Mouse (Mus musculus) urinary bladder, postnatal 4 days (tissue): ENCODE results near the gene Tnfrsf25.

Experiments used
- DNase-seq, 2 experiments: peaks; one replicate each; pipeline ENCODE4 v3.0.0; 2021 to 2022; ENCODE audit warnings: low spot score in 2 of 2

The Tnfrsf25 gene

DNA sequence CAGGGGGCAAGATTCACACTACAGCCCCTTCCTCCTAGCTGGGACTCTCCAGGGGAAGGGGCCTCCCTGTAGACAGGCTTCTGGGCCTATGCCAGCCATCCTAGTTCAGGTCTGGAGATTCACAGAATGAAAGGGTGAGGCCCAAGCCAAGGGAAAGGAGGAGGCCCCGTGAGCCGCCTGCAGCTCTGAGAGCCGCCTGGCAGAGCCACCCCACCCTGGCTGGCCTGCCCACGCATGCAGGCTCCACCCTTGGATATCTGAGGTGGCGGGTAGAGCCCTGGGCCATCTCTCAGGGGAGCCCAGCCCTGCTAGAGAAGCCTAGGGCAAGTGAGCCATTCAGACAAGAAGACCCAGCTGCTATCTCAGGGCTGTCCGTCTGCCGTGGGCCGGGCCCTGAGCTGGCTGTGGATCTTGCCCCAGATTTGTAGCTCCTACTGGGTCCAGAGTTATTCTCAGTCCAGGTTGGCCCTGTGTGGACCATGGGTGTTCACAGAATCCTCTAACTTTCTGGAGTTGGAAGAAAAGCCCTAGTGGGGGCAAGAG is 22.9 kb upstream of the Tnfrsf25 start:
- DNase-seq: no peak

DNA sequence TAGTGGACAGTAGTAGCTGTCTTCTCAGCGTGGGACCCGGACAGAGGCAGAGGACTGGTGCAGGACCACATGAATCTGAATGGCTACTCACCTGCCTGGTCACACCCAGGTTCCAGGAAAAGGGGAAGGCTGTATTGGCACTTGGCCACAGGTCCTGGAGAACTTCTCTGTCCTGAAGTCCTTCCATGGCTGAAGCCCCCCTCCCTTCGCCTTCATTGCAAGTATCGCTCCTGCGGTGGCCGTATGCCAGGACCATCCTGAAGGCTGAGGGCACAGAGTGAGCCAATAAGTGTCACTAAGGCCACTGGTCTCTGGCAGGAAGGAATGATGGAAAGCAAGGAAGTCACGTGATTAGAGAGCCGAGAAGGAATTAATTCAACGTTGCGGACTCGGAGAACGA is 21.5 kb upstream of the Tnfrsf25 start:
- no peak for DNase-seq

DNA sequence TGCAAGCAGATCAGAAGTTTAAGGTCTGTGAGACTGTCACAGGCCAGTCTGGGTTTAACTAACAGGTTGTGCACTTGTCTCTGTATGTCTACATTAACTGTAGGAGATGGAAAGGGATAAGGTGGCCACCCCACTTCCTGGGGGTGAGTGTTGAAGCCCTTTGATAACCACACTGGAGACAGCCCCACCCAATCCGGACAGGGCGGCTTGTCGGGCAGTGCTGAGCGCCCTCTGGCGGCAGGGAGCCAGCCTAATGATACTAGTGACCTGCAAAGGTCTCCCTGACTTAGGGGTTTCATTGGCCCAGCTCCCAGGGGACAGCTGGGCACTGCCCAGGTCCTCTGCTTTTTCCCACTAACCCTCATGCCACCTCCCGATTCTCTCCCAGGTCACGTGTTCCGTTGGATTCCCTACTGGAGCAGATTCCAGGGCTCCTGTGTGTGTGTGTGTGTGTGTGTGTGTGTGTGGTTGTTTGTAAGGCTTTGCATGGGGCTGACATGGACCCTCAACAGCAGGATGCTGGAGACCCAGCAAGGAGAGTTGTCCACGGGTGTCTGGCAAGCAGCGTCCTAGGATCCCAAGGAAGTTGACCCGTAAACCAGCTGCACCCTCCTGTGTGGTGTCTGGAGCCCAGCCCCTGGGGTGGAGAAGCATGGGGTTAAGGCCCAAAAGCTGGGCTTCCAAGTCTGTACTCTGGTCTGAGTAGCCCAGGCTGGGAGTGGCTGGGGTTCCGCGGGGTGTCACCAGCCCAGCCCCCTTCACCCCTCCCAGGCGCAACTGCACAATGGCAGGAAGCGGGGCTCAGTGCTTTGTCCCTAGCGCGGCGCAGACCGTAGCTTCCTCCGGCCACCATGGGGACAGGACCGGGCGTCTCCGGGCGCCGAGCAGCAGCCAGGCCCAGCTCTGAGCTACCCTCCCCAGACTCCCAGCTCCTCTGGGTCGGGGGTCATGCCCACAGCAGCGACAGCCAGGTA is 19.5 kb upstream of the Tnfrsf25 start:
- DNase-seq: peak; percentile 60 to 79

DNA sequence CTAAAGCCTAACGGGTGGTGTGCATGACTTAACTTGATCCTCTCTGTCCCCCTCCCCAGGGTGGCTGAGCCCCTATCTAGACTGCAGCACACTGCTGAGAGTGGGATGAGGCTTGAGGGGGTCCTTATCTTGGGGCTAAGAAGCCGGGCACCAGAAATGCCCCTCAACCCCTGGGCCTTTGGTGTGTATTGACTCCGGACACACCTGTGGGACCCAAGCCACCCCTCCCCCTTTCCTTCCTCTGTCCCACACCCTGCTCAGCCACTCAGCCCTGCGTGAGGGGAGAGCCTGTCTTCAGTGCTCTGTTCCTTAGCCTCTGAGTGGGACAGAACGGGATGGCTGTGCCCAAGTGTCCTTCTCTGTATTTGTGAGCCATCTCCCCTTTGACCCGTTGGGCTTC is 18.8 kb upstream of the Tnfrsf25 start:
- no peak for DNase-seq

DNA sequence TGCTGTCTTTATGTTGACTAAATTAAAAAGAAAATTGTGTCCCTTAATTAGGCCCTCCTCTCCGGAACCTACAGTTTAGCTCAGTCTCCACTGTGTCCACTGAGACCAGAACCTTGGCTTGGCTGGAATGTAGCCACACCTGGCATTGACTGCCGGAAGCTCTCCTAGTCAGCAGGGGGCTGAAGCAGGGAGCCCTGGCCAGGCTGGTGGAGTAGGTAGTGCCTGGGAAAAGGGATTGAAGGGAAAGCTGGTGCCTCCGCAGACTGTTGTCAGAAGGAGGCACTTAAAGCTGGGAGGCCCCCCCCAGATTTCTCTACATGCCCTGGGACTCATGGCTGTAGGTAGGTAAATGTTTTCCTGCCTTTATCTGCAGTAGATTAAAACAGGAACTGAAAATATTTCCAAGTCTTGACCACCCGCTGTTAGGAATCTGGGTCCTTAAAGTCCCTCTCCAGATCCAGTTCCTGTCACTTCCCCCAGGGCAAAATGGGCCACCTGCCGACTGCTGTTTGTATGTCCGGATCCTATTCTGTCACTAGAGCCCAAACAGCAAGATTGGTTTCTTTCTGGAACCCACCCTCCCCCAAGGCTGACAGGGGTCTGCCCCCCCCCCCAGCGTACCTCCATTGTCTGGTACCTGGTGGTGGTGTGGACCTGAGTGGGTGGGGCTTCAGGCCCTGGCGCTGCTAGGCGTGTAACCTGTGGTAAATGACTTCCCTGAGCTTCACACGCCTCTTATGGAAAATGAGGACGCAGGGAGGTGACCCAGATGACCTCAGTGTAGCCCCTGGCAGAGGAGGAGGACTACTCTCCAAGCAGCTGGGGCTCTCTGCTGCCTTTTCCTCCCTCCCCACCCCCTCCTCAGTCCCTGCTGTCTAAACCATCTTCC is 17.6 kb upstream of the Tnfrsf25 start:
- DNase-seq: no peak

DNA sequence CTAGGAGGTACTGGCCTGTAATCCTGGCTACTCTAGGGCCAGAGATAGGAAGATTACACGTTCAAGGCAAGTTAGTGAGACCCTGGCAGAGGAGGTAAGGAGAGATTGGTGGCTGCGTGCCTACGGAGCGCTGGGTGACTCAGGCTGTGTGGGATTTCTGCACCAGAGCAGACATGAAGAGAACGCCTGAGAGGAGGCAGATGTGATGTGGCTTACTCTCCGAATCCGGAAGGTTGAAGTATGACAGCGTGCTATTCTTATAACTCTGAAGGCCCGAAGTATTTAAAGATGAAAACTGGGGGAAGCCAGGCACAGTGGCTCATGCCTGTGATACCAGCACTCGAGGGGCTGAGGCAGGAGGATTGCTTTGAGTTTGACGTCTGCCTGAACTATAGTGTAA is 15.2 kb upstream of the Tnfrsf25 start:
- no peak for DNase-seq

DNA sequence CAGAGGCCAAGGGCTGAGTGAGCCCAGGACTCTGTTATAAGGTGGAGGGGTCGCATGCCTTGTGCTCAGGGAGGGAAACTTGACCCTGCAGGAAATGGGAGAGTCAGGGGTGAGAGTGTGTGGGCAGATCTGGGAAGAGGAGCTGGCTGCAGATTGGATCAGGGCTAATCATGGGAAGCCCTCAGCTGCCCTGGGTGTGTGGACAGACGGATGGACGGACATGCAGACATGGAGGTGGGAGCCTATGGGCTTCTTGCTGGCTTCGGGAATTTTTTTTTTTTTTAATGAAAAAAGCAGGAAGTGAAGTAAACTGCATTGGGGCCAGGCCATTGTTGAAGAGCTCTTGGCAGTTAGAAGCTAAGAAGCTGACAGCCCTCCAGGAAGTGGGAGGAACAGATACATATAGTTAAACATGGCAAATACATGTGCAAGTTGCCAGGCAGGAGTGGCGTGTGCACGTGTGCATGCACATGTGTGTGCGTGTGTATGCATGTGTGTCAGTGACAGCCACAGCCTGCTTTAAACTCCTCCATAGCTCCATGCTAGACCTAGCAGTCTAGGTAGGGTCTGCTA is 14.6 kb upstream of the Tnfrsf25 start:
- no peak for DNase-seq

DNA sequence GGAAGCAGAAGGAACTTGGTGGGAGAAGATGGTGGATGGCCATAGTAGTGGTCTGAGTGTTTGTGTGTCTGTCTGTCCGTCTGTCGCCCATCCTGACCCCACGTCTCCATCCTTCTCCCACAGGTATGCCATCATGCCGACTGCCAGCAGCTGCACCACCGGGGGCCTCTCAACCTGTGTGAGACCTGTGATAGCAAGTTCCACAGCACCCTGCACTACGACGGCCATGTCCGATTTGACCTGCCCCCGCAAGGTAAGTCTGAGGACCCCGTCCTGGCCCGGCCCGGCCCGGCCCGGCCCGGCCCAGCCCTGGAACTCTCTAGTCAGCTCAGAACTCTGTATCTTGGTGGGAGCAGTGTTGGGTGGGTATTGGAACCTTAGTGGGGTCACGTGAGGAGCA is 13.8 kb upstream of the Tnfrsf25 start:
- no peak for DNase-seq

DNA sequence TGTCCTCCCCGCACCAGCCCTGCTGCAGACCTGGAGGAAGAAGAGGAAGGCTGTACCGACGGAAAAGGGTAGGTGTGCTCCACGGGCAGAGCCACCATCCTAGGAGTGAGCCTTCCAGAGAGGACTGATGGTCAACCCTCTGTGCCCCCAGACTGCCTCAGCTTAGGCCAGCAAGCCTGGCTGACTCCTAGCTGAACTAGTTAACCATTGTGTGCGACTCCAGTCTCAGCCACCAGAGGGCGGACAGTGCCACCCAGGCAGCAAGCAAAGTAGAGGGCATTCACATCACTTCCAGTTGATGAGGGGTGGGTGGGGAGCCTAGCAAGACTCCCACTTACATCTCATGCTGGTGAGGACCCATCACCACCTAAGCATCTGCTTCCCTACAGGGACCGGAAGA is 12.7 kb upstream of the Tnfrsf25 start:
- DNase-seq: no peak

DNA sequence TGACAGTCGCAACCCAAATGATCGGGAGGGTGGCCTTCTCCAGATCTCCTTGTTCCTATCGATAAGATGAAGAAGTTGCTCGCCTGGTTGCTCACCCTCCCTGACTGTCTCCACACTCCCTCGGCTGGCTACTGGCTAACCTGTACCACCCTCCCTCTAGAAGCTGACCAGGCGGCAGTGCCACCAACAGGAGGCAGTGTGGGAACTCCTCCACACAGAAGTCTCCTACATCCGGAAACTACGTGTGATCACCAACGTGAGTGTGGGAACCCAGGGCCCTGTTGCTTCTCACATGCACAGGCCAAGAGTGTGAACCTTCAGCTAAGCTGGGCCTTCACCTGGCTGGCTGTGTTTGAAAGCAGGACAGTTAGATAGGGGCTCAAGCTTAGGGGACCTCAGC is 9.0 kb upstream of the Tnfrsf25 start:
- DNase-seq: no peak

DNA sequence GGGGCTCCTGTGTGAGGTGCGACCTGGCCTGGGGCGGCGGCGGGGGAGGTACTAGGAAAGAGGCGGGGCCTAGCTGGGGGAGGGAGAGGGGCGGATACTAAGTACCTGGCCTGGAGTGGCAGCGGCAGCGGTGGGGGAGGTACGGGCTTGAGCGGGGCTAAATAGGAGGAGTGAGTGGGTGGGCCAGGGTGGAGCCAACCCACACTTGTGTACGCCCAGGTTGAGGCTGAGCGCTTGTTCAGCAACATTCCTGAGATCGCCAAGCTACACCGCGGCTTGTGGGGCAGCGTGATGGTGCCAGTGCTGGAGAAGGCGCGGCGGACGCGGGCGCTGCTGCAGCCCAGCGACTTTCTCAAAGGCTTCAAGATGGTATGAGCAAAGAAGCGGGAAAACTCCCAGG is 8.2 kb upstream of the Tnfrsf25 start:
- peak in 1 of 2 experiments; percentile 73 for DNase-seq

DNA sequence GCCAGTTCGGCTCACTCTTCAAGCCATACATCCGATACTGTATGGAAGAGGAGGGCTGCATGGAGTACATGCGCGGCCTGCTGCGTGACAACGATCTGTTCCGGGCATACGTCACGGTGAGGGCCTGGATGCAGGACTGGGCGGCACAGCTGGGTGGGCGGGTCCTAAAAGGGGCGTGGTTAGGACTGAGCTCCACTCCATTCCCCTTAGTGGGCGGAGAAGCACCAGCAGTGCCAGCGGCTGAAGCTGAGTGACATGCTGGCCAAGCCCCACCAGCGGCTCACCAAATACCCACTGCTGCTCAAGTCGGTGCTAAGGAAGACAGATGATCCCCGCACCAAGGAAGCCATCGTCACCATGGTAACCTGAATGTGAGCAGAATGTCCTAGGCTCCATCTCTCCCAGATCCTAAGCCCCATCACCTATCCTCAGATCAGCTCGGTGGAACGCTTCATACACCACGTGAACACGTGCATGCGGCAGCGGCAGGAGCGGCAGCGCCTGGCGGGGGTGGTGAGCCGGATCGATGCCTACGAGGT is 7.7 kb upstream of the Tnfrsf25 start:
- peak in 1 of 2 experiments; percentile 72 for DNase-seq

DNA sequence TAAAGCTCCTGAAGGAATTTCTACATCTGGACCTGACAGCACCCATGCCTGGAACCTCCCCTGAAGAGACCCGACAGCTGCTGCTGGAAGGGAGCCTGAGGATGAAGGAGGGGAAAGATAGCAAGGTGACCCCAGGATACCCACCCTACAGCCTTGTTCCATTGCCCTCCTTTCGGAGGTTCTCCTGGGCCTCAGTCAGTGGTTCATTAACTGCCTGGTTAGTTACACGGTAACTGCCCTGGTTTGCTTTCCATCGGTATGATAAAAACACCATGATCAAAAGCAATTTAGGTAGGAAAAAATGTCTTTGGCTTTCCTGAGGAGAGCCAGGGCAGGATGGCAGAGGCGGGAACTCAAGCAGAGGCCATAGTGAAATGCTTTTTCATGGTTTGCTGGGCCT is 7.1 kb upstream of the Tnfrsf25 start:
- no peak for DNase-seq

DNA sequence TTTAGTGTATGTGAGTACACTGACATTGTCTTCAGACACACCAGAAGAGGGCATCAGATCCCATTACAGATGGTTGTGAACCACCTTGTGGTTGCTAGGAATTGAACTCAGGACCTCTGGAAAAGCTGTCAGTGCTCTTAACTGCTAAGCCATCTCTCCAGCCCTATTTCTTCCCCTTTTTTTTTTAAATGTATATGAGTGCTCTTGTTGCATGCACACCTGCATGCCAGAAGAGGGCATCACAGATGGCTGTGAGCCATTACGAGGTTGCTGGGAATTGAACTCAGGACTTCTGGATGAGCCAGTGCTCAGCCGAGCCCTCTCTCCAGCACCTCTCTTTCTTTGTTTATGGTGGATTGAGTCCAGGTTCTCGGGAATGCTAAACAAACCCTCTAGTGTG is 6.2 kb upstream of the Tnfrsf25 start:
- no peak for DNase-seq

DNA sequence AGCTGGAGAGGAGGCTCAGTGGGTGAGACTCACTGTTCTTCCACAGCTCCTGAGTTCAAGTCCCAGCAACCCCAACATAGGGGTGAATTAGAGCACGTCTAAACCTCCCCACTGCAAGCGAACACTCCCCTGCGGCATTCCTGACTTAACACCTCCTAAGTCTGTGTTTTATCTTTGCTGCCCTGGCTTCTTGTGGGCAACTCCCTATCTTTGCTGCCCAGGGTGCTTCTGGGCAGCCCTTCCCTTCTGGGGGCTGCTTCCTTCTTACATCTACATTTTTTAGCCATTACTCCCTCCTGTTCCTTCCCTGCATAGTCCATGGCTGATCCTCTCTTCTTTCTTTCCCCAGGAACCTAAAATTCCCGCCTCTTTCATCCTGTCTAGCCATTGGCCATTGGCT is 5.0 kb upstream of the Tnfrsf25 start:
- DNase-seq: no peak

DNA sequence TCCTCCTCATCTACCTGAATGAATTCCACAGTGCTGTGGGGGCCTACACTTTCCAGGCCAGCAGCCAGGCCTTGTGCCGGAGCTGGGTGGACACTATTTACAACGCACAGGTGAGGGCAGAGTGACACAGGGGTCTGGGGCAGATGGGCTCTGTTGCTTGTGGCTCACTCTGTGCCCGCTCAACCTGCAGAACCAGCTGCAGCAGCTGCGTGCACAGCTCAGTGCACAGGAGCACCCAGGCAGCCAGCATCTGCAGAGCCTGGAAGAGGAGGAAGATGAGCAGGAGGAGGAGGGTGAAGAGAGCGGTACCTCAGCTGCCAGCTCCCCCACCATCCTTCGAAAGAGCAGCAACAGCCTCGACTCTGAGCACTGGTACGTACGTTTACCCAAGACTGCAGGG is 3.4 kb upstream of the Tnfrsf25 start:
- DNase-seq: no peak

DNA sequence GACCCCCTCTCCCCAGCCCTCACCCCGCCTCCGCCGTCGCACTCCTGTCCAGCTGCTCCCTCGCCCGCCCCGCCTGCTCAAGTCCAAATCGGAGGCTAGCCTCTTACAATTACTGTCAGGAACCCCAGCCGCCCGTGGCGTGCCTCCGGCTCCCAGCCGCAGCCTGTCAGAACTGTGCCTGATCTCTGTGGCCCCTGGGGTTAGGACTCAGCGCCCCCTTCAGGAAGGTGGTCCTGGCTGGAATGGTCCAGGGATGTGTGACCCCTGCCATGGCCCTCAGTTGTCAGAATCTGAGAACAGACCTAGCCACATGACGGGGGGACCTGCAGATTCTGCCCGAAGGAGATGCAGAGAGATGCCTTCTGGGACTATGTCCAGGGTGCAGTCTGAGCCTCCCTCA is 1.7 kb upstream of the Tnfrsf25 start:
- DNase-seq: no peak

DNA sequence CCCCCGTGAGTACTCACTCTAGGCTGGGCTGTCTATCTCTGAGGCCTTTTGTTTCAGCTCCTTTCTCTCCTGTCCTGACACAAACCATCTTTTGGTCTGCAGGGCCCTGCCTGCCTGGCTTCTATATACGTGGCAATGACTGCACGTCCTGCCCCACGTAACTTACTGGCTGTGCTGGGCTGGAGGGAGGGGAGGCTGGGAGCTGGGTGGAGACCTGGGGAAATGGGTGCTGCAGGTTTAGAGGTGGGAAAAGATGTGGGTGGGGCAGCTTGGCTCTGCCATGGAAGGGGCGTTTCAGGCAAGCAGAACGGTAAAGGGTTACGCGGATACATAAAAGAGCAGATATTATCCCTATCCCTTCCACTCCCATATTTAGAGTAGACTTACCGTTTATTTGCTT is 1.8 kb downstream of the Tnfrsf25 start:
- no peak for DNase-seq

DNA sequence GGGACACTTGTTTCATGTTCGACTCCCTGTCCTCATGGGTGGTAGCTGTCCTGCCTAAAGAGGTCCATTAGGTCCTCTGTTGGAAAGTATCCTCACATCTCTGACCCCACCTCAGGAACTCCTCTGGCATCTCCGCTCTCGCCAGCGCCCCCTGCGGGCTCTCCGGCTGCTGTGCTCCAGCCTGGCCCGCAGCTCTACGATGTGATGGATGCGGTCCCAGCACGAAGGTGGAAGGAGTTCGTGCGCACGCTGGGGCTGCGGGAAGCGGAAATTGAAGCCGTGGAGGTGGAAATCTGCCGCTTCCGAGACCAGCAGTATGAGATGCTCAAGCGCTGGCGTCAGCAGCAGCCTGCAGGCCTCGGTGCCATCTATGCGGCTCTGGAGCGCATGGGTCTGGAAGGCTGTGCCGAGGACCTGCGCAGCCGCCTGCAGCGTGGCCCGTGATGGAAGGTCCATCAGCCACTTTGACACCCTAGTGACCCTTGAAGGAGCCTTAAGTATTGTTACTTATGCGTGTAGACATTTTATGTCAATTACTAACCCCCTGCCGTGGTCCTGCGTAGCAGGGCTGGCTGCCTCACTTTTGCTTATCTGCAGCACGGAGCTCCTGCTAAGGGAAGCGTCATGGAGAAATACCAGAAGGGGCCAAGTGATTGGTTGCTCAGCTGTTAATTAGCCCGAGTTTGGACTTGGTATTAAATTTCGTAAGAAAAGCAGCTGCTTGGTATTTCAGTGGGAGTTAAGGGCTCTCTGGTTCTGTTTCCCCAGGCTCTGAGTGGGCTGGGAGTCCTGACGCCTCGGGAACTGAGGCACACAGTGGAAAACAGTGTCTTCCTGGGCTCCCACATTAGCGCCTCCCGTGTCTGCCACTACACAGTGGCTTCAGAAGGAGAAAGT is 3.9 kb downstream of the Tnfrsf25 start:
- DNase-seq: peak in 1 of 2 experiments; percentile 40

DNA sequence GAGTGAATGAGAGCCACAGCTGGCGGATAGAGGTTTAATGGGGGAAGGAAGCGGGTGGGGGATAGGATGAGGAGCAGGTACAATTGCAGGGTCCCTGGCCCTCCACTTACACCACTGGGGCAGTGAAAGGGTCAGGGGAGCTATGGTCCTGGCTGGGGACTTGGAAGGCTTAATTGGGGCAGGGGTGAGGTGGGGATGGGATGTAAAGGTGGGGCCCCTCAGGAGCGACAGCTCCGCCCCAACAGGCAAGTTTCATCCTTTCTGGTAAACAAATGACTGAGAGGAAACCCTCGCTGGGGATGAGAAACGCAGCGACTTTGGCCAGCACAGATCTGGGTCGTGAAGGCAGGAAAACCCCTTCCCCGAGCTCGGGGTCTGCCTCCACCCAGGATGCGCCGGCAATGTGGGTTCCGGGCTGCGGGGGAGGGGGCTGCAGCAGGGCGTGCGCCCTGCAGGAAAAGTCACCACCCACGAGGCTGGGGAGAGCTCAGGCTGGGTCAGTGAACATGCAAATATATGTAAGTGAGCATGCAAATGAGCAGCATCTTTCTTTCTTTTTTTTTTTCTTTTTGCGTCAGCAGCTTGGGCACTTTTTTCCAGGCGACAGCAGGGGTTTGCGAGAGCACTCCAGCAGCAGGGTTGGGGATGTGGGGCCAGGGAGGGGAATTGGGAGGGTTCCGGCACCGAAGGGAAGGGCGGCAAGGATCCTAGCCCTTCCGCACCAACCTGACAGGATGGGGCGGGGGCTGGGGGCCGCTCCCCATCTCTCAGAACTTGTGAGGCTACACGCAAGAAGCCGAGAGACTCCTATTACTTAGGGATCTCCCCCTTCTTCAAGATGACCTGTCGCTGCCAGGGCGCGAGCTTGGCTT is 4.8 kb downstream of the Tnfrsf25 start:
- DNase-seq: no peak
